Mouse (Mus musculus) liver (tissue): ENCODE measurements around the gene Wsb1.

Experiments used
- DNase-seq: peaks from one replicate; pipeline ENCODE4 v3.0.0-alpha.2; 2020; ENCODE audit warnings: mixed read lengths

Gene Wsb1

DNA sequence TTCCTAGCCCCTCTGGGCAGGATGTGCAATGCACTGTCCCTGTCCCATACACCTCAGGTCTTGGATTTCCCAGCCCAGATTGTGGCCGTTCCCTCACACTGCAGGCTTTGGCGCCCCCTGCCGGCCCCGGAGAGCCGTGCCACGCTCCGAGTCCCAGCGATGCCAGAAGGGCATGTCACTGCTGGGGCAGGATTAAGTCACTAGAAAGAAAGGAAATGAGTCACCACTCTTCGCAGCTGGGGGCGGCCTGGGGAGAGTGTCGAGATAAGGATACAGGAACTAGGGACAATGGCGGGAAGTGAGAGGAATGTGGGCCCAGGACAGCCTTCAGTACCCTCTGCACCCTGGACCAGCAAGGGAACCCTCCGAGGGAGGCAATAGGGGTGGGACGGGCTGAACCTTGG is 40.5 kb downstream of the Wsb1 start:
- peak; percentile 85 for DNase-seq

DNA sequence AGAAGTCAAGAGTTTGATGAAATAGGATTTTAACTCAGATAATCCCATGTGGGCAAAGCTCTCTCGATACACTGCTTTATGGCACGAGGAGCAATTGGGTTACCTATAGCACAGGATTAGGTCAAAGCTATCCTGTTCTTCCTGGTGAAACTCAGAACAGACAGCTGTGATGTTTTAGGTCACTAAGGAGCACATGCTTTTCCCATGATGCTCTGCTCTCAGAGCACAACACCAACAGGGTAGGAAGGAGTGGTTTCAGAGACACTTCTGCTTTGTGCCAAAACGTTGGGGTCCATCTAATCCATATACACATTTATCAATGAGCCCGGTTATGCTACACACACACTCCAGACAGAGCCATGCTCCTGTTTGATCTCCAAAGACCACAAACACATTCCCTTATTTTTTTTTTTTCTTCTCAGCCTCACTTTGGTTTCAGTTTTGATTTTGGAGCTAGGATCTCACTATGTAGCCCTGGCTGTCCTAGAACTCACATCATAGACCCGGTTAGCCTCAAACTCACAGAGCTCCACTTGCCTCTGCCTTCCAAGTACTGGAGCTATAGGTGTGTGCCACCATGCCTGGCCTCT is 44.5 kb downstream of the Wsb1 start:
- no peak for DNase-seq

DNA sequence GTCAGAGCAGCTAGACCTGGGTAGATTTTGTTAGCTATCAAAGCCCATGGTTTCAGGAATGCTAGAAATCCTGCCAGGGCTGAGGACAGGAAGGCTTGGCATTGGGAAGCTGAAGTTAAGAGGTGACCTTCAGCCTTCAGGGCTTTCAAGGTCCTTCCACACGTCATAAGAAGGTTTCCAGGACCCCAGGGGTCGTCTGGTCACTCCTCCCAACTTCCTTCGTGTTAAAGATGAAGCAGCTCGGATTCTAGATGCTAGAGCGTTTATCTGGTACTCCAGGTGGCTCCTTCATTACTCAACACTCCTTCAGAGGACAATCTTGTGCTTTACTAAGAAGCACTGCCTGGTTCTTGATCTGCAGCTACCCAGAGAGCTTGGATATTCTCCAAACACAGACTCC is 45.4 kb downstream of the Wsb1 start:
- no peak for DNase-seq

DNA sequence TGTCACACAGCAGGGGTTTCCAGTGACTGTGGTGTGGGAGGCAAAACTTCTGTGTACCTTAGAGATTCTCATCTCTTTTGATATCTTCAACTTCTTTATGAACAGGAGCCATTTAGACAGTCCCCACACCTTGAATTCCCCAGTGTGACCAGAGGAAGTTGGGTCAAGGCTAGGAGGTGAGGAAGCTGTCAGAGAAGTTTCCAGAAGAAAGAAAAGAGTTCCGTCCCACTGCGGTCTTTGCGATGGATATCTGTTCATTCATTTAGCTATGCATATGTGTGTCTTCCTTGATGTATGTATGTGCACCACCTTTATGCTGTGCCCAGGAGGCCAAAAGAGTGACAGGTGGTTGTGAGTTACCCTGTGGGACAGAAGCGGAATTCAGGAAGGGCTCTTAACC is 46.0 kb downstream of the Wsb1 start:
- DNase-seq = no peak

GRCm38 (mm10) chr11:79207691-79208090 is 46.8 kb downstream of the Wsb1 start:
- no peak for DNase-seq

DNA sequence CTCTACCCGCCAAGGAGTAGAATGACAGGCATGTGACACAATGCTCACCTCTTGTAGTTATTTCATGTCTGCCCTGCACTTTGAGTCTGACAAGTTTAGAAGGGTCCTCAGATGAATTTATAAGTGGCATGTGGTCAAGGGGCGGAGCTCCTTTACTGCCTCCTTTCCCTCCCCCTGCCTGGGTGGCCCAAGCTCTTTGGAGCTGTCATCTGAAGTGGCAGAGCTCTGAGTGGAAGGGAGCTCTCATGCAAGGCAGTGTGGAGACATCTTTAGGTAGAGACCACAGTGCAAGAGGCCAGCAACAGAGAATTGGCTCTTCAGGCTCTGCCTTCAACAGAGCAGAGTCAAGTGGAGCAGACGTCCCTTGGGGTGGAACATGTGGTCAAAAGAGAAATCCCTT is 50.0 kb downstream of the Wsb1 start:
- no peak for DNase-seq

- DNase-seq = no peak
Measured at GRCm38 (mm10) chr11:79200502-79200901, 54.0 kb downstream of the Wsb1 start.

GRCm38 (mm10) chr11:79198562-79198961 is 55.9 kb downstream of the Wsb1 start:
- no peak for DNase-seq

- no peak for DNase-seq
Measured at GRCm38 (mm10) chr11:79197846-79198235, 56.6 kb downstream of the Wsb1 start.

DNA sequence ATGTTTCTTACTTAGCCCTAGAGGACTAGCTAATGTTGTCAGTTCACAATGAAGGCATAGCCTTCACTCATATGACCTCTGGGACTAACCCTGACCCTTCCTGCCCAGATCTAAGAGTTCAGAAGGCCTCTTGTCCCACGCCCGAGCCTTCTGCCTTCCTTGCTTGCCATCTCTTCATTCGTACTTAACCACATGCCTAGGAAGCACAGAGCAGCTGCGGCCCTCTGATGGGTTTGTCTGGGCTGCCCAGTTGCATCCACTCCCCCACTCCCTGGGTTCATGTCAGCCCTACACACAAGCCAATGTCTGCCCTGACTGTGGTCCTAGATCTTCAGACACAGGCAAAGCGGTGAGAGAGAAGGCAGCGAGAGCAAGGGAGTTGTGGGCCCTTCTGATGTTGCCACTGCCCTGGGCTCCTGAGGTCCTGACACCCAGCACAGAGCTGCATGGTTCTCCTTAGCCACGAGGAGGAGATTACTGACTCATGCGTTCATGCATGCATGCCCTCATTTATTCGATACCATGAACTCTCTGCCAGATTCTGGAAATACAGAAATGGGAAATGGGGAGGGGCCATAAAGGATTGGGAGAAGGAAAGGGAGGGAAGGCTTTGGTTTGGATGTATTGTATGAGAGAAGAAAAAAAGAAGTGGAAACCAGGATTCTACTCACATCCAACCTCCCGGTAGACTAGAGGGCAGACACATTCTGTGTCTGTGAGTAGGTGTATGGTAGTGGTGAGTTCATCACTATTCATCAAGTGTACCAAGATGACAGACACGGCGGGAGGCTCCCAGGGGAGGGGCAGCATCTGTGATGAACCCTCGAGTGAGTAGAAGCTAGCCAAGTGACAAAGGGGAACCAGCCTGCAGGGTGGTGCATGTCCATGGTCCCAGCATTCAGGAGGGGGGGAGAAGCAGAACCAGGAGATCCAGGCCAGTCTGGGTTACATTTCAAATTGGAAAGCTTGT is 57.3 kb downstream of the Wsb1 start:
- no peak for DNase-seq

DNA sequence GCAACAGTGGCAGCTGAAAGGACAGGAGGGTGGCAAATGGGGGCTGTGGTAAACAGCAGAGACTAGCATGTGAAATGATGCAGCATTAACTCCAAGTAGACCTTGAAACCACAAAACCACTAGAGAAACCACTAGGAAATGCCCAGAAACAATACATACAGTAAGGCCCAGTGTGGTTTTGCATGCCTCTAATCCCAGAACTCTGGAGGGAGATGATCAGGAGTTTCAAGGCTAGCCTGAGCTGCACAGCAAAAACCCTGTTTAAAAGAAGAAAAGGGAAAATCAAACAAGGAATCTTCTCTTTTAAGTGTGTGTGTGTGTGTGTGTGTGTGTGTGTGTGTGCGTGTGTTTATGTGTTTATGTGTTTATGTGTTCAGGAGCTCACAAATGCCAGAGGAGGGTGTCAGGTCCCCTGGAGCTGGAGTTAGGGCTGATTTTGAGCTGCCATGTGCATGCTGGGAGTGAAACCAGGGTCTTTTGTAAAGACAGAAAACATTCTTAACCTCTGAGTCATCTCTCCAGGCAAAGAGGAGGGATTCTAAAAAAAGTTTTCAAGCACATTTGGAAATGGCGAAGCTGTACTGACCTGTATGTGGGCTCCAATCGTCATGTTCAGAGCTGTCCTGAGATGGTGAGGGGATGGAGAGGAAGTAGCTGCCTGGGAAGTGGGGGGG is 58.1 kb downstream of the Wsb1 start:
- DNase-seq = no peak

DNA sequence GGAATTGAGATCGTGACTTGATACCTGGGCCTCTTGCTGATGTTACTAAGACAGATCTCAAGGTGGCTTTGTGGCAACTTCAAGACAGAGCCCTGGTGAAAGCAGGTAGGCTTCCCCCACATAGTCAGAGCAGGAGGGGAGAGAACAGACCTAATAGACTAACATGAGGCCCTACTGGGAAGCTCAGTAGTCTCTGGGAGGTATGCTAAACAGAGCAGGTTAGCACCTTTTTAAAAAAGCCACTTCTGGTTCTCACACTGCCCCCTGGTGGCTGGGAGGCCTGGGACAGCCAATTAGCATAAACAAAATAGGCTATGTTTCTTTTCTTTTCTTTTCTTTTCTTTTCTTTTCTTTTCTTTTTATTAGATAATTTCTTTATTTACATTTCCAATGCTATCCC is 62.3 kb downstream of the Wsb1 start:
- peak; percentile 61 for DNase-seq

DNA sequence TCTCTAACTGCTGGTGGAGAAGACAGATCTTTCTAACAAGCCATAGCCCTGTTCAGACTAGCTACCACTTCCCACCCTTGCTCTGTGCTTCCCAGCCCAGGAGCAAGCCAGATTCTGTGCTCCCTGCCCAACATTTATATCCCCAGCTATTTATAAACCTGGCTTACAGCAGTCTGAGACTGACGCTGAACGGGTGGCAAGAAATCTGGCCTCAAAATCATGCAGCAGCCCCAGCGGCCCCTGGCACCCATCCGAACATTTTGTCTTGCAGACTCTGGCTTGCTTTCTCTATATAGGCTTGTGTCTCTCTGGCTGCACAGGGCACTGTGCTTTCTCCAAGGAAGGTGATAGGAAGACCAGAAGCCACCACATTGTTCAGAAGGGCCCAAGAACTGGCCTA is 63.3 kb downstream of the Wsb1 start:
- DNase-seq = no peak

- no peak for DNase-seq
Measured at GRCm38 (mm10) chr11:79190257-79190656, 64.2 kb downstream of the Wsb1 start.
